Mouse (Mus musculus) hindbrain, postnatal 0 days (tissue): ENCODE results near the gene Slc7a7. TPM values are rescaled to one million over a fixed set of nuclear protein-coding genes. Genes with fewer than 3 reads are reported as not detected.

Experiments used
- ATAC-seq: fragments of 200-750 bp; cut with Nextera tagmentation; 2 replicates; pipeline ENCODE4 v1.8.0; 2017; ENCODE audit warnings: mild to moderate bottlenecking, moderate TSS enrichment, moderate library complexity
- DNase-seq: peaks from one replicate; pipeline ENCODE4 v3.0.0-alpha.2; 2015; ENCODE audit warnings: low spot score
- H3K27ac ChIP-seq: fragments of 300-500 bp; sonication (generic); 2 replicates; pipeline ENCODE4 v1.5.1; 2014; ENCODE audit warnings: mild to moderate bottlenecking
- H3K27me3 ChIP-seq: fragments of 300-500 bp; sonication (generic); 2 replicates; pipeline ENCODE4 v1.6.1; 2014; ENCODE audit warnings: low read length, mixed read lengths; ENCODE audit not compliant: insufficient read depth
- H3K36me3 ChIP-seq: fragments of 300-500 bp; sonication (generic); 2 replicates; pipeline ENCODE4 v1.6.1; 2014; ENCODE audit warnings: low read length, mixed read lengths; ENCODE audit not compliant: insufficient read depth
- H3K4me1 ChIP-seq: fragments of 300-500 bp; sonication (generic); 2 replicates; pipeline ENCODE4 v1.6.1; 2014; ENCODE audit warnings: antibody characterized with exemption, low read length, mixed read lengths; ENCODE audit not compliant: insufficient read depth
- H3K4me2 ChIP-seq: fragments of 300-500 bp; sonication (generic); 2 replicates; pipeline ENCODE4 v1.6.1; 2014; ENCODE audit warnings: low read depth, mild to moderate bottlenecking, low read length, moderate library complexity, mixed read lengths
- H3K4me3 ChIP-seq: fragments of 300-500 bp; sonication (generic); 2 replicates; pipeline ENCODE4 v1.5.1; 2014; ENCODE audit warnings: low read length
- H3K9ac ChIP-seq: fragments of 300-500 bp; sonication (generic); replicated peaks from 2 replicates; pipeline ENCODE4 v1.6.1; 2014; ENCODE audit warnings: mild to moderate bottlenecking, low read length, moderate library complexity, mixed read lengths
- H3K9me3 ChIP-seq: fragments of 300-500 bp; sonication (generic); 2 replicates; pipeline ENCODE4 v1.6.1; 2016; ENCODE audit warnings: low read length, mixed read lengths
- CTCF ChIP-seq: IDR thresholded peaks from 2 replicates; pipeline ENCODE4 v1.5.1; 2016; ENCODE audit warnings: antibody characterized with exemption, control low read depth, low read depth
- WGBS: fragments of 180-500 bp; shearing (Covaris S2); extraction: QIAGEN DNeasy Blood & Tissue Kit; methylation state at CpG from one replicate; pipeline ENCODE4 v1.1.7; 2014; 5-methylcytosine and 5-hydroxymethylcytosine counted together
- polyA plus RNA-seq: library from polyadenylated mRNA; unstranded; fragments of >200 nt; fragmentation: Nextera tagmentation; extraction: Ambion mirVana; gene quantifications from 2 replicates; pipeline ENCODE4 v1.2.1, GENCODE M21; 2015
- total RNA-seq: library from RNA; depleted of rRNA; stranded (reverse); fragments of >200 nt; gene quantifications from 2 replicates; pipeline ENCODE4 v1.2.3, GENCODE M21; 2014

Gene Slc7a7
- total and polyA plus RNA-seq, 2 experiments from 2014 or later = 3.6 to 4.5 TPM

DNA sequence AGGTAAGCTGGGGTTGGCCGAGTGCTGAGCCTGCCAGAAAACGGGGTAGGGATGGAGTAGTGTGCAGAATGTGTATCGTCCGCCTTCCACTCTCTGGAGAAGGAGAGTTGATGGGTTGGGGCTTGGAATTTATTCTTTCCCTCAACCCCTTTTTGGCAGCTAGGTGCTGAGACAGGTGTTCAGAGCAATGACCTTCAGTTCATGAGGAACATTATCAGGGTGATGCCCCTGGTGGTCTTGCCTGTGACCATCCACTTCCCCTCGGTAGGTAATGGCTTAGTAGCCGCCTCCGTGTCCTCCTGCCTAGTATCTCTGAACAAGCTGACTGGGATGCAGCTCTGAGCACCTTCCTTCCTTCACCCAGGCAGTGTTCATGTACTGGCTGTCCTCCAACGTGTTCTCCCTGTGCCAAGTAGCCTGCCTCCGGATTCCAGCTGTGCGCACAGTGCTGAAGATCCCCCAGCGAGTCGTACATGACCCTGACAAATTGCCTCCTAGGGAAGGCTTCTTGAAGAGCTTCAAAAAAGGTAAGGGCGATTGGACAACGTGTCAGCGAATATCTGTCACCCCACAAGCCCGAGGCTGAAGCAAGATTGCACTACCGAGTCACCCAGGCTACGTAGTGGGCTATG lies 50.0 kb downstream of the Slc7a7 start:
- 83% methylated on average over 18 of the region's 18 CpGs for WGBS

GRCm38 (mm10) chr14:54366581-54366980 lies 51.0 kb downstream of the Slc7a7 start:
- H3K4me3 ChIP-seq = no peak overlapping the region
- WGBS = 90% methylated on average over 10 of the region's 10 CpGs
- no peaks in the 10 kb centered on the region for H3K9me3 ChIP-seq
- peaks cover 50% of the 10 kb centered on the region for H3K36me3 ChIP-seq
- DNase-seq = no peak
- H3K27me3 ChIP-seq = no peaks in the 10 kb centered on the region
- no peak for ATAC-seq
- H3K27ac ChIP-seq = no peak overlapping the region
- peaks cover 3% of the 10 kb centered on the region; the same call in 1 of the 2 replicates for H3K4me1 ChIP-seq
- no peak overlapping the region for H3K9ac ChIP-seq
- TF ChIP-seq CTCF = no peak
- H3K4me2 ChIP-seq = no peak overlapping the region

More for the DNA sequence above, 50.0 kb downstream of the Slc7a7 start:
- DNase-seq (no peak), ATAC-seq (no peak)
- Histone ChIP-seq H3K9me3 (no peaks in the 10 kb centered on the region), H3K4me3 (no peak overlapping the region), H3K4me1 (peaks cover under 1% of the 10 kb centered on the region; the same call in 1 of the 2 replicates), H3K4me2 (no peak overlapping the region), H3K36me3 (peaks cover 50% of the 10 kb centered on the region), H3K27ac (no peak overlapping the region), H3K9ac (no peak overlapping the region), H3K27me3 (no peaks in the 10 kb centered on the region)
- no peak for TF ChIP-seq CTCF

GRCm38 (mm10) chr14:54365026-54365645 lies 52.4 kb downstream of the Slc7a7 start:
- WGBS = 88% methylated on average over 5 of the region's 5 CpGs
- no peak for TF ChIP-seq CTCF
- Histone ChIP-seq H3K27ac (no peak overlapping the region), H3K9ac (no peak overlapping the region), H3K9me3 (no peaks in the 10 kb centered on the region), H3K4me2 (no peak overlapping the region), H3K27me3 (no peaks in the 10 kb centered on the region), H3K36me3 (peaks cover 45% of the 10 kb centered on the region), H3K4me1 (peaks cover 3% of the 10 kb centered on the region; the same call in 1 of the 2 replicates), H3K4me3 (no peak overlapping the region)
- ATAC-seq (no peak), DNase-seq (no peak)

DNA sequence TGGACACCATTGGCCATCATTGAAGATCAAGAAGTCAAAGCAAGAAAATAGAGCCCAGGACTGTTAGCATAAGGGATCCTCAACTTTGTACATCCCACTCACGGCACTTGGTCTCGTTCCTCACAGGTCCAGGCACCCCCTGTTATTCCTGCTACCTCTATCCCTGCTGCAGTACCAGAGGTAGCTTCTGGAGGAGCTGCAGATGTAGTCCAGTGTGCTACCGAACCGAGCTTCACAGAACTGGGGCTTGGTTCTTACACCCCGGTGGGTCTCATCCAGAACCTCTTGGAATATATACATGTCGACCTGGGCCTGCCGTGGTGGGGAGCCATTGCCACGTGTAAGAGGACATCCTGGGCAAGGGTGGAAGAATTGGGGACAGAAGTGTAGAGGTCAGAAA lies 54.4 kb downstream of the Slc7a7 start:
- H3K9me3 ChIP-seq = no peaks in the 10 kb centered on the region
- H3K4me2 ChIP-seq = no peak overlapping the region
- peaks cover 3% of the 10 kb centered on the region; the same call in 1 of the 2 replicates for H3K4me1 ChIP-seq
- H3K9ac ChIP-seq = no peak overlapping the region
- TF ChIP-seq CTCF = no peak
- H3K4me3 ChIP-seq = no peak overlapping the region
- no peak overlapping the region for H3K27ac ChIP-seq
- no peak for DNase-seq
- H3K36me3 ChIP-seq = peaks cover 25% of the 10 kb centered on the region
- 97% methylated on average over 8 of the region's 8 CpGs for WGBS
- H3K27me3 ChIP-seq = no peaks in the 10 kb centered on the region
- no peak for ATAC-seq

DNA sequence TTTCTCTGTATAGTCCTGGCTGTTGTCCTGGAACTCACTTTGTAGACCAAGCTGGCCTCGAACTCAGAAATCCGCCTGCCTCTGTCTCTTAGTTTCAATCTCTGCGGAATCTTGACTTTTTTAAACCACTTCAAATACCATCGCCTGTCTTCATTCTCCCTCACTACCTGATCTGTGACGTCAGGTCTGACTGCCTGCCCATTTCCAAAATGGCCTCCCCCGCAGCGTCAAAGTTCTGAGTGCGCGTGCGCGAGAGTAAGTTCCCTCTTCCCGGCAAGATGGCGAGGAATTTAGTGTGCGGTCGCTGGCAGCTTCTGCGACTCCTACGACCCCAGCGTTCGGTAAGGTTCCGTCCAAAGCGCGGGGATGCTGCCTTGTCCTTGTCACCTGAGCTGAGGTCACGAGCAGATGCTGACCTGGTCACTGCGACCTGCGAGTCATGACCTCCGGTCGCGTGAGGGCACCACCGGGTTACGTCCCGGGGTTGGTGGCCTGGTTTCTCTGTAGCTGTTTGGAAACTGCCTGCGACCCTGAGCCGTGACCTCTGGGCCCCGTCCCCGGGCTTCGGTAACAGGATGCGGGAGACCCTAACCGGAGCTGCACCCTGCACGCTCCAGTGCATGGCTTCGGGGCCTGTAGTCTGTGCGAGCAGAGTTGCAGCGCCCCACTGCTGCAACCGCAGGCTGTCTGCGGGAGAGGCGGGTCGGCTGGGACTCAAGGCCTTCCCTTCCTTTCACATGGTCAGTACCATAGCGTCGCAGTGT lies 56.8 kb downstream of the Slc7a7 start, which contains the start of gene Oxa1l:
Gene Oxa1l, plus strand, starts transcription at position 258 of the 764 bp plus-strand sequence.
- peaks cover 3% of the 10 kb centered on the region; the same call in 1 of the 2 replicates for H3K4me1 ChIP-seq
- ATAC-seq (peak; percentile 90), DNase-seq (peak; percentile 98)
- peak within 1 kb of the TSS; percentile 90 for H3K27ac ChIP-seq
- H3K9ac ChIP-seq = peak within 1 kb of the TSS; percentile 95
- no peaks in the 10 kb centered on the region for H3K27me3 ChIP-seq
- under 1% methylated on average over 48 of the region's 48 CpGs for WGBS
- H3K4me2 ChIP-seq = peak within 1 kb of the TSS; percentile 82
- TF ChIP-seq CTCF = peak; percentile 42
- peak within 1 kb of the TSS; percentile 95 for H3K4me3 ChIP-seq
- H3K36me3 ChIP-seq = peaks cover 6% of the 10 kb centered on the region; the same call in 1 of the 2 replicates
- no peaks in the 10 kb centered on the region for H3K9me3 ChIP-seq

GRCm38 (mm10) chr14:54354406-54354805 lies 63.2 kb downstream of the Slc7a7 start:
- ATAC-seq (no peak), DNase-seq (no peak)
- 57% methylated on average over 1 of the region's 1 CpGs for WGBS
- H3K36me3 ChIP-seq = no peaks in the 10 kb centered on the region
- H3K4me2 ChIP-seq = no peak overlapping the region
- no peak overlapping the region for H3K27ac ChIP-seq
- H3K4me3 ChIP-seq = no peak overlapping the region
- no peaks in the 10 kb centered on the region for H3K27me3 ChIP-seq
- no peaks in the 10 kb centered on the region for H3K9me3 ChIP-seq
- no peak overlapping the region for H3K9ac ChIP-seq
- H3K4me1 ChIP-seq = no peaks in the 10 kb centered on the region
- TF ChIP-seq CTCF = no peak
